Mouse (Mus musculus): ENCODE measurements around the gene Adarb2.

Gene Adarb2

DNA sequence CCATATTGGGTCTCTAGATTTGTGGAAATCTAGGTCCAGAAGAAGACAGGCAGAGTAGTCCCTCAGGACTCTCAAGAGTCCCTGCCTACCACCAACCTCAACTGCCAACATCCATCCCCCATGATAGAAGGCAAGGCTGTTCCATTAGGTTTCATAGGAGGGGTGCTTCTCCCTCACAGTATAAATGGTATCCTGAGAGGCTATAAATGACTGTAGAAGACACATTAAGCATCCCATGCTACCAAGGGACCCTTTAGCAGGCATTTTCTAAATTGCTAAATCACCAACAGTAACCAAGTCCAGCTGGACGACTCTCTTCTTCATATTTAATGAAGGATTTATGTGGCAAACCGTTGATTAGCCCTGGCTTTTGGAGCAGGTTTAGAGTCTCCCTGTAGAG lies 446.6 kb downstream of the Adarb2 start:
- no peak for DNase-seq (ENCODE audit: extremely low spot score, low read depth, low spot score)

- no peak for DNase-seq (ENCODE audit: extremely low spot score, low read depth, low spot score)
Measured at GRCm38 (mm10) chr13:8664615-8665240, 462.1 kb downstream of the Adarb2 start.

DNA sequence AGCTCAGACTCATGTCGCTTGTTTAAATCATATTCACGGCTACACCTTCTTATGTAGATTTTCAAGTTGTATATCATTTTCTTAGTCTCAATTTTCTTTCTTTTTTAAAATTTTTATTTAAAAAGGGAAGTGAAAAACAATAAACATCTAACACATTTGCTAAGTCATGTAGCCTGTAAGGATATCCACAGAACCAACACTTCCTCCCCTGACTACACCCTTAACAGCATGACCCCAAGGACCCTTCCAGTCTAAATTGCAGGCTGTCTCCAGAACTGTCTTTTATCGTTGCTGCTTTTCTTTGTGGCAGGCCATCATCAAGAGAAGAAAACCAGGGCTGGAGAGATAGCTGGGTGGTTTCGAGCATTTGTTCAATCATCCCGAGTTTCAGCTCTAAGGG lies 474.5 kb downstream of the Adarb2 start:
- DNase-seq (ENCODE audit: extremely low spot score, low read depth, low spot score): no peak

DNA sequence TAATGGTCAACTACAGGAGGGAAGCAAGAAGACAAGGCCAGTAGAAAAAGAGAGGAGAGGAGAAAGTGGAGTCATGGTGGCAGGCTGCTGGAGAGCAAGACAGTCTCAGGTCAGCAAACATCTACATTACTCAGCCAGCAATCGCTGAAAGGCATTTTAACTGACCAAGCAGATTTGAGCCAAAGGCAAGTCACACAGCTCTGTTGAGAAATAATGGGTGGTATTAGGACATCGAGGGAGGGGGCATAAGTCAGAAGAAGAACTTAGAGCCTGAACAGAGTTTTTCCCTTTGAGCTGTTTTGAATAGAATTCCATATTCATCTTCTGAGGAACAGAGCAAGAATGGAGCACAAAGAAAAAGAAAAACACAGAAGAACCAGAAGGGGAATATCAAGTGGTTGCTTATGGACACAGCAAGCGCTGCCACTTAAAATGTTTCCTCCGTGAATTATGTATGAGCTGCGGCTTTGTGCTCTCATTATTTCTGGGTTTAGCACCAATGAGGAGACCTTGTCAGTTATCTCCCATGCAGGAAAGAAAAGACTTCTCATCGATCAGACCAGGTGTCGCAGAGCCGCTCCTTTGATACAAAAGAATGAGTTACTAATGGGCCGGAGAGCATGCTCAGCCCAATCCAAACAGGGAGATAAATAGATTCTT lies 477.9 kb downstream of the Adarb2 start:
- DNase-seq (ENCODE audit: extremely low spot score, low read depth, low spot score): no peak

DNA sequence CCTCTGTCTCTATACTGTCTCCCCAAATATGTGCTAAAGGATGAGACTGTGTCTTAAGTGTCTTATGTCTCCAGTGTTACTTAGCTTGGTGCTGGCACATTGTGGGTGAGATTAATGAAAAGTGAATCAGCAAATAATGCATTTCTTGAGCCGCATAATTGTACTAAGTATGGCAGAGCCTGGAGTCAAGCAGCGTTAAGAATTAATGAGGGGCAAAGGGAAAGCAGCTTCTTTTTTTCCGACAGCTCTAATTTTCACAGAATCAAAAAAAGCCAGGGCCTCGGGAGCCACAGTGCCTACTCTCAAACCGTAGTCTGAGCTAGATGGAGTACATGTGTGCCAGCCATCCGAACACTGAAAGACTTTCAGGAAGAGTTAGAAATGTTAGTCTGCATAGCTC lies 488.8 kb downstream of the Adarb2 start:
- DNase-seq (ENCODE audit: extremely low spot score, low read depth, low spot score): no peak

- no peak for DNase-seq (ENCODE audit: extremely low spot score, low read depth, low spot score)
Measured at GRCm38 (mm10) chr13:8692787-8693186, 490.1 kb downstream of the Adarb2 start.

- no peak for DNase-seq (ENCODE audit: extremely low spot score, low read depth, low spot score)
Measured at GRCm38 (mm10) chr13:8698451-8698850, 495.8 kb downstream of the Adarb2 start.

GRCm38 (mm10) chr13:8699831-8700230 lies 497.2 kb downstream of the Adarb2 start:
- DNase-seq (ENCODE audit: extremely low spot score, low read depth, low spot score): no peak

- DNase-seq (ENCODE audit: extremely low spot score, low read depth, low spot score): no peak
Measured at GRCm38 (mm10) chr13:8700981-8701380, 498.3 kb downstream of the Adarb2 start.

DNA sequence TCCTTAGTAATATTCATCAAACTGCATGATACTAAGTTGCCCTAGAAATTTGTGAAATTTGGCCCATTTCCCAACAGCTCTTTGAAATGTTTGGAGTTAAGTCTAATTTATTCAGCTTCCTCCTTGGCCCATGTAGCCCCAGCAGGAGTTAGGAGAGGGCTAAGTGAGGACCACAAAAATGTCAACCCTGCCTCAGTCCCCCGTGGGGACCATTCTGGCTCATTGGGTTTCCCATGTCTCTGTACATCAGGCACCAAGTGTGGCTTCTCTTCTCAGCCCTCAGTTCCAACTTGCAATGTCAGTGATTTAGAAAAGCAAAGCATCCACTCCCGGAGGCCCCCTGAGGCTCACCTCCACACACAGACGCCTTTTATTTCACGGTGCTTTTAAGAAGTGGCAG lies 502.6 kb downstream of the Adarb2 start:
- no peak for DNase-seq (ENCODE audit: extremely low spot score, low read depth, low spot score)

- DNase-seq (ENCODE audit: extremely low spot score, low read depth, low spot score): no peak
Measured at GRCm38 (mm10) chr13:8713377-8713776, 510.7 kb downstream of the Adarb2 start.

GRCm38 (mm10) chr13:8729972-8730645 lies 527.4 kb downstream of the Adarb2 start:
- DNase-seq (ENCODE audit: extremely low spot score, low read depth, low spot score): no peak

- no peak for DNase-seq (ENCODE audit: extremely low spot score, low read depth, low spot score)
Measured at GRCm38 (mm10) chr13:8737139-8737865, 534.6 kb downstream of the Adarb2 start.

GRCm38 (mm10) chr13:8742792-8743191 lies 540.1 kb downstream of the Adarb2 start:
- no peak for DNase-seq (ENCODE audit: extremely low spot score, low read depth, low spot score)

- DNase-seq (ENCODE audit: extremely low spot score, low read depth, low spot score): no peak
Measured at GRCm38 (mm10) chr13:8744565-8744964, 541.9 kb downstream of the Adarb2 start.

- DNase-seq (ENCODE audit: extremely low spot score, low read depth, low spot score): no peak
Measured at GRCm38 (mm10) chr13:8745596-8745995, 542.9 kb downstream of the Adarb2 start.

DNA sequence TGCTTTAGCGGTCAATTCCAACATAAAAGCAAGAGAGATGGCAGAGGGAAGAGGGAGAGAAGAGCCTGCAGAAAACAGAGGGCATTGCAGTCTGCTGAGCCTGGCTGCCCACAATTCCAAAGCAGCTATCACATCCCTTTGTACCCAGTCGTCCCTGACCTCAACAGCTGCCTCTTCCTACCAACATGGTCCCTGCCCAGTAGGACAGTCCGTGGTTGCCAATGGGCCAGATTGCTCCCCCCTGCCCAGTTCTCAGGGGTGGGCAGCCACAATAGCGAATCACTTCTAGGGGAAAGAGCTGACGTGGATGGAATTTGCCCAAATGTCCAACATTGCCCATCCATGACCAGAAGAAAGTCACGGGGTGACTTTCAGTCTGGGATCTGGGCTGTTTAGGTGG lies 546.8 kb downstream of the Adarb2 start:
- no peak for DNase-seq (ENCODE audit: extremely low spot score, low read depth, low spot score)

- no peak for DNase-seq (ENCODE audit: extremely low spot score, low read depth, low spot score)
Measured at GRCm38 (mm10) chr13:8760940-8761339, 558.3 kb downstream of the Adarb2 start.

DNA sequence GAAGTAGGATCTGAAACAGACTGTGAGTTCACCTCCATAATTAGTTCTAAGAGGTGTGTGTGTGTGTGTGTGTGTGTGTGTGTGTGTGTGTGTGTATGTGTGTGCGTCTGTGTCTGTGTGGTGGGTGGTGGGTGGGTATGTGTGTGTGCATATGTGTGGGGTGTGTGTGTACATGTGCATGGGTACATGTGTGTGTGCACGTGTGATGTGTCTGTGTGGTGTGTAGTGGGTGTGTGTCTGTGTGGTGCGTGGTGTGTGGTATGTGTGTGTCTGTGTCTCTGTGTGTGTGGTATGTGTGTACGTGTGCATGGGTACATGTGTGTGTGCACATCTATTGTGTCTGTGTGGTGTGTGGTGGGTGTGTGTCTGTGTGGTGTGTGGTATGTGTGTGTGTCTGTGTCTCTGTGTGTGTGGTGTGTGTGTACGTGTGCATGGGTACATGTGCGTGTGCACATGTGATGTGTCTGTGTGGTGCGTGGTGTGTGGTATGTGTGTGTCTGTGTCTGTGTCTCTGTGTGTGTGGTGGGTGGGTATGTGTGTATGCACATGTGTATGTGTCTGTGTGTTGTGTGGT lies 567.1 kb downstream of the Adarb2 start:
- DNase-seq (ENCODE audit: extremely low spot score, low read depth, low spot score): no peak

DNA sequence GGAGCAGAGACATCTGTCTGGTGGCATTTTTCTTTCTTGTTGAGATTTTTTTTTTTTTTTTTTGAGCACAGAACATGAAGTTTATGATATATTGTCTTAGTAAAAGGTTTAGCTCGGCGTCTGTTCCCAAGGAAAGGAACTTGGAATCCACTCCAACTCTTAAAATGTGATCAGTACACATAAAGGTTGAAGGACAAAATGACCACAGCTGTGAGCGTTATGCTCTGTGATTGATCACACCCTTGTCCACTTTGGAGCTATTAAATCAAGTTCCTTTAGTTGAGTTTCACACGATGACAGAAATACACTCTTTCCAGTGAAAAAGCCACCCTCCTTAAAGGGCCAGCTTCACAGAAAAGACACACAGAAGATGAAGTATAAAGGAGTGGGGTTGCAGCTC lies 568.0 kb downstream of the Adarb2 start:
- DNase-seq (ENCODE audit: extremely low spot score, low read depth, low spot score): no peak

- DNase-seq (ENCODE audit: extremely low spot score, low read depth, low spot score): no peak
Measured at GRCm38 (mm10) chr13:8780441-8780840, 577.8 kb downstream of the Adarb2 start.

All from hindlimb bud, embryonic 11.5 days (tissue).